Mouse (Mus musculus): ENCODE data around the gene Ifitm6. TPM values are rescaled to one million over a fixed set of nuclear protein-coding genes. Genes with fewer than 3 reads are reported as not detected.

Ifitm6 gene
- polyA plus RNA-seq, 1 experiment from 2014 or later: 0.31 TPM

- H3K27ac ChIP-seq (replicated peaks): no peak overlapping the region
- no peak for ATAC-seq (ENCODE audit: extremely low read depth, insufficient number of reproducible peaks, low FRiP score, low TSS enrichment)
- H3K27me3 ChIP-seq (replicated peaks): peaks cover 67% of the 10 kb centered on the region
- no peak overlapping the region for H3K4me3 ChIP-seq
- H3K36me3 ChIP-seq: no peaks in the 10 kb centered on the region
- no peak overlapping the region for H3K9ac ChIP-seq
- WGBS: 61% methylated on average over 4 of the region's 4 CpGs
- H3K4me1 ChIP-seq: peaks cover 6% of the 10 kb centered on the region
- H3K9me3 ChIP-seq: peaks cover 3% of the 10 kb centered on the region; the same call in 1 of the 2 replicates
- H3K4me2 ChIP-seq: no peak overlapping the region
Measured at GRCm38 (mm10) chr7:141055785-141056184, 38.1 kb upstream of the Ifitm6 start.

GRCm38 (mm10) chr7:141052421-141052820 lies 34.7 kb upstream of the Ifitm6 start:
- H3K4me2 ChIP-seq: no peak overlapping the region
- H3K27ac ChIP-seq (replicated peaks): no peak overlapping the region
- WGBS: 73% methylated on average over 2 of the region's 2 CpGs
- H3K27me3 ChIP-seq (replicated peaks): peaks cover 34% of the 10 kb centered on the region
- peaks cover 3% of the 10 kb centered on the region; the same call in 1 of the 2 replicates for H3K9me3 ChIP-seq
- no peak for ATAC-seq (ENCODE audit: extremely low read depth, insufficient number of reproducible peaks, low FRiP score, low TSS enrichment)
- H3K36me3 ChIP-seq: no peaks in the 10 kb centered on the region
- peaks cover 11% of the 10 kb centered on the region for H3K4me1 ChIP-seq
- no peak overlapping the region for H3K9ac ChIP-seq
- H3K4me3 ChIP-seq: no peak overlapping the region

GRCm38 (mm10) chr7:141052016-141052415 lies 34.3 kb upstream of the Ifitm6 start:
- 85% methylated on average over 4 of the region's 4 CpGs for WGBS
- Histone ChIP-seq H3K36me3 (no peaks in the 10 kb centered on the region), H3K27me3 (replicated peaks) (peaks cover 31% of the 10 kb centered on the region), H3K4me2 (no peak overlapping the region), H3K27ac (replicated peaks) (no peak overlapping the region), H3K9ac (no peak overlapping the region), H3K9me3 (peaks cover 3% of the 10 kb centered on the region; the same call in 1 of the 2 replicates), H3K4me3 (no peak overlapping the region), H3K4me1 (peaks cover 15% of the 10 kb centered on the region)
- no peak for ATAC-seq (ENCODE audit: extremely low read depth, insufficient number of reproducible peaks, low FRiP score, low TSS enrichment)

- H3K9ac ChIP-seq: no peak overlapping the region
- peaks cover 27% of the 10 kb centered on the region for H3K27me3 ChIP-seq (replicated peaks)
- H3K4me2 ChIP-seq: no peak overlapping the region
- no peaks in the 10 kb centered on the region for H3K36me3 ChIP-seq
- H3K27ac ChIP-seq (replicated peaks): no peak overlapping the region
- no peak for ATAC-seq (ENCODE audit: extremely low read depth, insufficient number of reproducible peaks, low FRiP score, low TSS enrichment)
- H3K4me1 ChIP-seq: peaks cover 17% of the 10 kb centered on the region
- no peak overlapping the region for H3K4me3 ChIP-seq
- 52% methylated on average over 17 of the region's 17 CpGs for WGBS
- H3K9me3 ChIP-seq: peaks cover 3% of the 10 kb centered on the region; the same call in 1 of the 2 replicates
Measured at GRCm38 (mm10) chr7:141051060-141051685, 33.4 kb upstream of the Ifitm6 start.

GRCm38 (mm10) chr7:141049326-141049725 lies 31.6 kb upstream of the Ifitm6 start:
- Histone ChIP-seq H3K27me3 (replicated peaks) (peaks cover 17% of the 10 kb centered on the region; the same call in 1 of the 2 replicates), H3K4me1 (peaks cover 17% of the 10 kb centered on the region), H3K9me3 (no peaks in the 10 kb centered on the region), H3K4me3 (no peak overlapping the region), H3K9ac (no peak overlapping the region), H3K27ac (replicated peaks) (no peak overlapping the region), H3K36me3 (no peaks in the 10 kb centered on the region), H3K4me2 (no peak overlapping the region)
- ATAC-seq (ENCODE audit: extremely low read depth, insufficient number of reproducible peaks, low FRiP score, low TSS enrichment): no peak
- WGBS: 53% methylated on average over 2 of the region's 2 CpGs

- Histone ChIP-seq H3K36me3 (no peaks in the 10 kb centered on the region), H3K9ac (peak overlapping the region; percentile 77), H3K27me3 (replicated peaks) (peaks cover 14% of the 10 kb centered on the region; the same call in 1 of the 2 replicates), H3K4me2 (peak overlapping the region; percentile 80), H3K4me3 (peak overlapping the region; percentile 48), H3K9me3 (no peaks in the 10 kb centered on the region), H3K27ac (replicated peaks) (peak overlapping the region; percentile 86), H3K4me1 (peaks cover 17% of the 10 kb centered on the region)
- peak; percentile 72 for ATAC-seq (ENCODE audit: extremely low read depth, insufficient number of reproducible peaks, low FRiP score, low TSS enrichment)
- WGBS: 9% methylated on average over 21 of the region's 21 CpGs
Measured at GRCm38 (mm10) chr7:141048226-141049218, 30.8 kb upstream of the Ifitm6 start.

- WGBS: 9% methylated on average over 15 of the region's 19 CpGs
- H3K4me1 ChIP-seq: peaks cover 17% of the 10 kb centered on the region
- H3K27me3 ChIP-seq (replicated peaks): peaks cover 7% of the 10 kb centered on the region; the same call in 1 of the 2 replicates
- H3K4me3 ChIP-seq: peak overlapping the region; percentile 48
- peak overlapping the region; percentile 80 for H3K4me2 ChIP-seq
- H3K27ac ChIP-seq (replicated peaks): peak overlapping the region; percentile 86
- peak; percentile 70; the same call in 1 of the 2 replicates for ATAC-seq (ENCODE audit: extremely low read depth, insufficient number of reproducible peaks, low FRiP score, low TSS enrichment)
- peak overlapping the region; percentile 77 for H3K9ac ChIP-seq
- H3K9me3 ChIP-seq: no peaks in the 10 kb centered on the region
- H3K36me3 ChIP-seq: no peaks in the 10 kb centered on the region
Measured at GRCm38 (mm10) chr7:141047581-141048225, 30.0 kb upstream of the Ifitm6 start.

GRCm38 (mm10) chr7:141046931-141047580 lies 29.3 kb upstream of the Ifitm6 start:
- Histone ChIP-seq H3K4me2 (peak overlapping the region; percentile 80), H3K4me1 (peaks cover 17% of the 10 kb centered on the region), H3K36me3 (no peaks in the 10 kb centered on the region), H3K4me3 (peak overlapping the region; percentile 48), H3K27ac (replicated peaks) (peak overlapping the region; percentile 86), H3K27me3 (replicated peaks) (peaks cover 7% of the 10 kb centered on the region; the same call in 1 of the 2 replicates), H3K9ac (peak overlapping the region; percentile 62; the same call in 1 of the 2 replicates), H3K9me3 (no peaks in the 10 kb centered on the region)
- ATAC-seq (ENCODE audit: extremely low read depth, insufficient number of reproducible peaks, low FRiP score, low TSS enrichment): no peak
- WGBS: 55% methylated on average over 6 of the region's 6 CpGs

- Histone ChIP-seq H3K4me3 (no peak overlapping the region), H3K27ac (replicated peaks) (no peak overlapping the region), H3K36me3 (no peaks in the 10 kb centered on the region), H3K4me1 (peaks cover 22% of the 10 kb centered on the region), H3K27me3 (replicated peaks) (peaks cover 3% of the 10 kb centered on the region), H3K4me2 (no peak overlapping the region), H3K9me3 (no peaks in the 10 kb centered on the region), H3K9ac (no peak overlapping the region)
- 42% methylated on average over 4 of the region's 4 CpGs for WGBS
- ATAC-seq (ENCODE audit: extremely low read depth, insufficient number of reproducible peaks, low FRiP score, low TSS enrichment): no peak
Measured at GRCm38 (mm10) chr7:141042539-141042938, 24.8 kb upstream of the Ifitm6 start.

GRCm38 (mm10) chr7:141041661-141042060 lies 23.9 kb upstream of the Ifitm6 start:
- Histone ChIP-seq H3K27ac (replicated peaks) (peak overlapping the region; percentile 86), H3K9me3 (no peaks in the 10 kb centered on the region), H3K4me1 (peaks cover 14% of the 10 kb centered on the region; the same call in 1 of the 2 replicates), H3K9ac (peak overlapping the region; percentile 56), H3K4me2 (peak overlapping the region; percentile 30), H3K36me3 (no peaks in the 10 kb centered on the region), H3K4me3 (no peak overlapping the region), H3K27me3 (replicated peaks) (peaks cover 3% of the 10 kb centered on the region)
- peak; percentile 74 for ATAC-seq (ENCODE audit: extremely low read depth, insufficient number of reproducible peaks, low FRiP score, low TSS enrichment)
- WGBS: 16% methylated on average over 5 of the region's 5 CpGs

All from heart, embryonic 13.5 days (tissue).